Mouse (Mus musculus) liver, embryonic 14.5 days (tissue): ENCODE measurements around the gene Eea1.

ENCODE experiments used
- CTCF ChIP-seq: IDR thresholded peaks from 2 replicates; pipeline ENCODE4 v1.5.1; 2016; ENCODE audit warnings: antibody characterized with exemption, low read depth, control low read depth
- EP300 ChIP-seq: IDR thresholded peaks from 2 replicates; pipeline ENCODE4 v1.6.1; 2016; ENCODE audit warnings: antibody characterized with exemption, low read depth

- TF ChIP-seq CTCF (no peak), EP300 (no peak)
Measured at GRCm38 (mm10) chr10:95904668-95905067, 35.8 kb upstream of the Eea1 start.
